Mouse (Mus musculus) limb, embryonic 11.5 days (tissue): ENCODE measurements around the gene Etfbkmt. TPM values are rescaled to one million over a fixed set of nuclear protein-coding genes. Genes with fewer than 3 reads are reported as not detected.
"Not testable (repeated sequence)": the region's sequence is repeated elsewhere in the genome, so short reads cannot be mapped to it uniquely, and the experiment has no call there.

Experiments
- ATAC-seq: fragments of 200-750 bp; cut with Nextera tagmentation; 2 replicates; pipeline ENCODE4 v1.8.0; 2017; ENCODE audit warnings: low read depth; ENCODE audit not compliant: insufficient number of reproducible peaks, low FRiP score, low TSS enrichment
- DNase-seq: peaks from one replicate; pipeline ENCODE4 v3.0.0-alpha.2; 2015; ENCODE audit warnings: low spot score
- H3K27ac ChIP-seq: fragments of 300-500 bp; sonication (generic); replicated peaks from 2 replicates; pipeline ENCODE4 v1.5.1; 2014; ENCODE audit warnings: low read depth, mild to moderate bottlenecking, low read length
- H3K27me3 ChIP-seq: fragments of 300-500 bp; sonication (generic); 2 replicates; pipeline ENCODE4 v1.6.1; 2014; ENCODE audit warnings: mild to moderate bottlenecking, low read length, mixed read lengths; ENCODE audit not compliant: control insufficient read depth, insufficient read depth
- H3K36me3 ChIP-seq: fragments of 300-500 bp; sonication (generic); 2 replicates; pipeline ENCODE4 v1.6.1; 2014; ENCODE audit warnings: mild to moderate bottlenecking, low read length, moderate library complexity, mixed read lengths; ENCODE audit not compliant: control insufficient read depth, insufficient read depth
- H3K4me1 ChIP-seq: fragments of 300-500 bp; sonication (generic); 2 replicates; pipeline ENCODE4 v1.6.1; 2014; ENCODE audit warnings: low read length, mixed read lengths; ENCODE audit not compliant: control insufficient read depth, insufficient read depth
- H3K4me2 ChIP-seq: fragments of 300-500 bp; sonication (generic); 2 replicates; pipeline ENCODE4 v1.6.1; 2014; ENCODE audit warnings: low read depth, mild to moderate bottlenecking, moderate library complexity; ENCODE audit not compliant: severe bottlenecking
- H3K4me3 ChIP-seq: fragments of 300-500 bp; sonication (generic); 2 replicates; pipeline ENCODE4 v1.5.1; 2014; ENCODE audit warnings: low read depth, low read length
- H3K9ac ChIP-seq: fragments of 300-500 bp; sonication (generic); 2 replicates; pipeline ENCODE4 v1.6.1; 2014; ENCODE audit warnings: mild to moderate bottlenecking, low read length
- H3K9me3 ChIP-seq: fragments of 300-500 bp; sonication (generic); 2 replicates; pipeline ENCODE4 v1.6.1; 2016; ENCODE audit warnings: low read length; ENCODE audit not compliant: control insufficient read depth
- WGBS: fragments of 180-500 bp; shearing (Covaris S2); extraction: QIAGEN DNeasy Blood & Tissue Kit; methylation state at CpG from one replicate; pipeline ENCODE4 v1.1.7; 2014; 5-methylcytosine and 5-hydroxymethylcytosine counted together
- polyA plus RNA-seq: library from polyadenylated mRNA; unstranded; fragments of >200 nt; fragmentation: Nextera tagmentation; extraction: Ambion mirVana; gene quantifications from 2 replicates; pipeline ENCODE4 v1.2.1, GENCODE M21; 2014

Etfbkmt gene
- polyA plus RNA-seq, 1 experiment from 2014 or later: 10.5 TPM

DNA sequence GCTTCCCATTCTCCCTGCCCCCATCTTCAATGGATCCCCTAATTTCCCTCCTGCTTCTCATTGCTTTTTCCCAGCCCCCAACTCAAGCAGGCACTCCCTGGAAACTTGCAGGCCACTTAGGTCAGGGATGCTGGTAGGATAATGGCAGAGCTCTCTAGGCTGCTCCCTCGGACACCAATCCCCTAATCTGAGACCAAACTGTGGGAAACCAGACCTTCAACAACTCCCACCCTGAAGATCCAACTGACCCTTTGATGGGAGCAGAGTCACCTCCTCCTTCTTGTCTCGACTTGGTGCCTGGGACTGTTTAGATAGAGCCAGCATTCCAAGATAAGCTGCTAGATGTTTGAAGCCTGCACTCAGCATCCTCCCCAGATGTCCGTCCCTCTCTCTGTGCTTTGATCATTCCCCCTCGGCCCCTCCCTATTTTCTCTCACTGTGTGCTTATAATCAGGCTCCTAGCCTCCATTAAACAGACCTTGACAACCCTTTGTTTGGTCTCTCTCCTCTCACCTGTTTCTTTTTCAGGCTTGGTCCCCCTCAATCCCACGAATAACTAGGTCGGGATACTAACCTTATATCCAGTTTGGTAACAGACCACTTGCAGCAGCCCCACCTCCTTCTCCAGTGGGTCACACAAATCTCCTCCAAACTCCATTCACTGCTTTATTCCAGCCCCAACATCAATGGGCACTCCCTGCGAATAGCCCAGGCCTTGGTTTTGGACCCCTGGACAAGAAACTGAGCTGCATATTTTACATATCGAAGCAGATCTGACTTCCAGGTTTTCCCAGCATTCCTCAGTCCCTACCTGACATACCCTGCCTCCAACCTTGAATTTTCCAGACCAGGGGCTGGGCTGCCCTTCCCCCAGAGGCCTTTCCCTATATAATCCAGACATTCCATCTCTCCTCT is 14.7 kb downstream of the Etfbkmt start:
- Histone ChIP-seq H3K27me3 (no peaks in the 10 kb centered on the region), H3K9ac (no peak overlapping the region), H3K4me2 (no peak overlapping the region; the same call in 1 of the 2 replicates), H3K27ac (no peak overlapping the region), H3K36me3 (no peaks in the 10 kb centered on the region; the same call in 1 of the 2 replicates), H3K4me3 (no peak overlapping the region), H3K9me3 (no peaks in the 10 kb centered on the region), H3K4me1 (0 out of 2 replicates have a peak, but pooled peaks cover 2% of the 10 kb centered on the region)
- ATAC-seq (no peak), DNase-seq (no peak)
- WGBS: 10% methylated on average over 8 of the region's 8 CpGs

DNA sequence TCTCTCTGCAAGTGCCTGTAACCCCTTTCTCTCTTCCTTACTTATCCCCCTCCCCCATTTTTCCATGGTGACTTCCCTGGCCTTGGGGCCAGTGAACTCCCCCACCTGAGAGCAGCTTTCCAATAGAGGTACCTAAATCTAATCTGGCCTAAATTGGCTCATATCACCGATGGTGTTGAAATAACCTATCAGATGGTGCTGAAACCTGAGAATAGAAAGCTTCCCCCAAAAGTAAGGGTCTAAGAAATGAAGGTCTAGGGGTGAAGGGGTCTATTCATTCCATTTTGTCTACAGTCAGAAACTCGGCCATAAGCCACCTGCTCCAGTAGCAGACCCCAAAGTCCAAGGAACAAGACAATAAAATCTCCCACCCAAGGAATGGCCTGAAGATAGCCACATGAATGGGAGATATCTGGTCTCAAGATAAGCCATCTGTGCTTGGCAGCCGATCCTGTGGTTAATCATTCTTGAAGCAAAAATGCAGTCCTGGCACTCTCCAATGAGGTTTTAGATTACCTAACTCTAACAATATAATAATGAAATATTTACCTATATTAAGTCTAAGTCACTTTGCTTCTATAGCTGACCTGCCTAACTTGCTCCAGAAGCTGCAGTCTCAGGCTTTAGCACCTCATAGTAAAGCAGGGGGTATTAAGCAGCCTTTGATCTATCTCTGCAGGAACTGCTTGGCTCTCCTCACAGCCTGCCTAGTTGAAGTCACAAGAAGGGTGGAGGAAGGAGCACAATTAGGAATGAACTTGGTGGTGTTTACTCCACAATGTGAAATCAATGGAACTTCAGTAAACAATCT is 15.6 kb downstream of the Etfbkmt start:
- no peaks in the 10 kb centered on the region; the same call in 1 of the 2 replicates for H3K36me3 ChIP-seq
- DNase-seq: no peak

DNA sequence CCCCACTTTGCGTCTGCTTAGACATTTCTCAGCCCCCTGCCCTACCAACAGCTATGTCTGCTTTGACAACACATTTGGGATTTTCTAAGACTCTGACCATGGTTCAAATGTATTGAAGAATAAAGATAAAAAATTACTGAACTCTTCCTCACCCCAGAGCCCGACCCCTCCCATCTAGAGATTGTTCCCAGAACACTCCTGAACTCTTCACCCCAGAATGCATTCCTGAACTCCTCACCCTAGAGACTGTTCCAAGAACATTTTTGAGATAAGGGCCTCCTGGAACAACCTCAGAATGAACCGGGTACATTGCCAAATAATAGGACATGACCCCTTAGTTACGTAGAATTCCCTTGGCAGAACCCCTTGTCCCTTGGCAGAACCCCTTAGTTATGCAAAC is 27.4 kb downstream of the Etfbkmt start:
- WGBS: 87% methylated on average over 3 of the region's 4 CpGs
- not testable (repeated sequence) for H3K9me3 ChIP-seq, H3K4me2 ChIP-seq, ATAC-seq, H3K36me3 ChIP-seq, H3K27ac ChIP-seq, H3K4me1 ChIP-seq, H3K27me3 ChIP-seq, DNase-seq, H3K9ac ChIP-seq, H3K4me3 ChIP-seq

More for the DNA sequence above, 15.6 kb downstream of the Etfbkmt start:
- Histone ChIP-seq H3K4me1 (0 out of 2 replicates have a peak, but pooled peaks cover 2% of the 10 kb centered on the region), H3K27ac (no peak overlapping the region), H3K4me2 (no peak overlapping the region), H3K9me3 (no peaks in the 10 kb centered on the region), H3K9ac (no peak overlapping the region), H3K4me3 (no peak overlapping the region), H3K27me3 (no peaks in the 10 kb centered on the region)
- no peak for ATAC-seq
- WGBS: 65% methylated on average over 3 of the region's 3 CpGs

DNA sequence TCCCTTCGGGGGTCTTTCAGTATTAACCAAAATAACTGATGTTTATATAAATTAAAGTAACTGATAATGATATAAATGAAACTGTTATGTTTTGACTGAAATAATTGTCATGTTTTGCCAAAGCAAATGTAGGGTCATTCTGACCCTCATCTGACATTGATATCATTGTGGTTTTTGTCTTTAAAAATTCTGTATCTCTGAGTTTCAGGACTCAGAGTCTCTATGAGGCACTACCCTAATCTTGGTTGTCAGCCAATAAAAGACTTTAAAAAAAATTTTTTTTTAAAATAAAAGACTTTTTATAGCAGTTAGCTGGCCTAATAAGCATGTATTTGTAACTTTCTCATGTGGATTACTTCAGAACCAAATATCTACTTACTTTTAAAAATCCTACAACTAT is 28.0 kb downstream of the Etfbkmt start:
- DNase-seq: no peak
- Histone ChIP-seq H3K4me2 (no peak overlapping the region), H3K27me3 (no peaks in the 10 kb centered on the region), H3K9ac (no peak overlapping the region), H3K9me3 (no peaks in the 10 kb centered on the region), H3K4me1 (no peaks in the 10 kb centered on the region), H3K4me3 (no peak overlapping the region), H3K36me3 (peaks cover 3% of the 10 kb centered on the region; the same call in 1 of the 2 replicates), H3K27ac (no peak overlapping the region)
- no peak for ATAC-seq
- 92% methylated on average over 1 of the region's 1 CpGs for WGBS

DNA sequence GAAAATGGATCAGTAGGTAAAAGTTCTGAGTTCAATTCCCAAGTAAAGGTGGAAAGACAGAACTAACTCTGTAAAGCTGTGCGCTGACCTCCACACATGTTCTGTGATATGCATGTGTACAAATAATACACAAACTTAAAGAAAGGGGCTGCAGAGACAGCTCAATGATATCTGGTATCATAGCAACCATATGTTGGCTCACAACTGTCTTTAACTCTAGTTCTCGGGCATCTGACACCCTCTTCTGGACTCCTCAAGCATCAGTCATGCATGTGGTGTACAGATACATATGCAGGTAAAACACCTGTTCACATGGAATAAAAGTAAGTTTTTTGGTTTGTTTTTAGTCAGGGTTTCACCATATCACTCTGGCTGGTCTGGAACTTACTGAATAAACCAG is 28.8 kb downstream of the Etfbkmt start:
- no peaks in the 10 kb centered on the region for H3K27me3 ChIP-seq
- peaks cover 3% of the 10 kb centered on the region; the same call in 1 of the 2 replicates for H3K36me3 ChIP-seq
- no peak for ATAC-seq

DNA sequence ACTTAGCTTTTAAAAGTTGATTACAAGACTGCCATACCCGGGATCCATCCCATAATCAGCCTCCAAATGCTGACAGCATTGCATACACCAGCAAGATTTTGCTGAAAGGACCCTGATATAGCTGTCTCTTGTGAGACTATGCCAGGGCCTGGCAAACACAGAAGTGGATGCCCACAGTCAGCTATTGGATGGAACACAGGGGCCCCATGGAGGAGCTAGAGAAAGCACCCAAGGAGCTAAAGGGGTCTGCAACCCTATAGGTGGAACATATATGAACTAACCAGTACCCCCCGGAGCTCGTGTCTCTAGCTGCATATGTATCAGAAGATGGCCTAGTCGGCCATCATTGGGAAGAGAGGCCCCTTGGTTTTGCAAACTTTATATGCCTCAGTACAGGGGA is 30.3 kb downstream of the Etfbkmt start:
- H3K4me1 ChIP-seq, H3K9ac ChIP-seq, H3K4me3 ChIP-seq, H3K4me2 ChIP-seq, H3K36me3 ChIP-seq, ATAC-seq, H3K27ac ChIP-seq, H3K27me3 ChIP-seq, DNase-seq, H3K9me3 ChIP-seq: not testable (repeated sequence)
- WGBS: 91% methylated on average over 4 of the region's 4 CpGs

More for the DNA sequence above, 28.8 kb downstream of the Etfbkmt start:
- no peak overlapping the region for H3K9ac ChIP-seq
- 93% methylated on average over 2 of the region's 2 CpGs for WGBS
- H3K4me3 ChIP-seq: no peak overlapping the region
- H3K27ac ChIP-seq: no peak overlapping the region
- no peaks in the 10 kb centered on the region for H3K9me3 ChIP-seq
- no peak for DNase-seq
- H3K4me1 ChIP-seq: no peaks in the 10 kb centered on the region
- no peak overlapping the region for H3K4me2 ChIP-seq

DNA sequence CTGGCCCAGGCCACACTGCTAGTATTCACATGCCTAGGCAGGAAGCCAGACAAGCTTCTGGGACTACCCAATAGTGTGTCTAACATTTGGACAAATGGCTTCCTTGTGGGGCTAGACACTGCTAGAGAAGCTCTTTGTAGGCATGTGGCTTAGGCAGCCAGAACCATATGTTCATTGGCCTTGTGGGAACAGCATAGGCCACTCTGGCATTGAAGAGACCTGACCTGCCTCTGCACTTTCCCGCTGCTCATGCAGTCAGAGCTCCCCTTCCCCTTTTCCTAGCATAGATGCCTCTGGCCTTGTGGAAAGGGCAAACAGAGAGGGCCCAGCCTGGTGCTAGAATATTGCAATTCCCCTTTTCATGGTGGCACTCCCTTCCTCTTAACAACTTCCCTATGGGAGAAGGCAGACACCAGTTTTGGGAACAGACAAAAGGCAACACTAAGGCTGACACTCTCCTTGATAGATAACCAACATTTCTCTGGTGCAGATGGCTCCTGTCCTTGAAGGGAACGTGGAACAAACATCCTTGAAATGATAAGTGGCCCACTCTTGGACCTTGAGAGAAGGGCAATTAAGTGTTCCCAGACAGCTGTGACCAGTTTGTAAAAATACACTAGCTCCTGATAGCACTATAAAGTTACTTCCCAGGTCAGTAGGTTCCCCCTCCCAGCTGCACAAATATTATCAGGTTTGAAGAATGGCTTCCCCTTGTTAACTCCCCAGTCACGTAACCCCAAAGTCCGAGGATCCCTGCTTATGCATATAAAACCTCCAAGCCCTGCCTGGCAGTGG is 34.4 kb downstream of the Etfbkmt start:
- Histone ChIP-seq H3K36me3 (peaks cover 20% of the 10 kb centered on the region), H3K27ac (no peak overlapping the region), H3K9ac (no peak overlapping the region), H3K4me3 (no peak overlapping the region), H3K4me1 (no peaks in the 10 kb centered on the region), H3K4me2 (no peak overlapping the region), H3K9me3 (no peaks in the 10 kb centered on the region), H3K27me3 (no peaks in the 10 kb centered on the region)
- ATAC-seq (no peak), DNase-seq (no peak)
- 68% methylated on average over 4 of the region's 4 CpGs for WGBS
